Mouse (Mus musculus) T-helper 17 cell (primary cell): ENCODE measurements around the gene Mpp3.

ENCODE experiments used
- in situ Hi-C, 2 experiments: fragments of 300-600 bp; cut with MboI, MseI; formaldehyde crosslinking; loops; 1 replicate in 1 of 2; 2 replicates in 1 of 2; pipeline ENCODE4 v1.15.1; 2025; ENCODE audit warnings: high pct_unique_total_duplicates in 2 of 2

The Mpp3 gene

DNA sequence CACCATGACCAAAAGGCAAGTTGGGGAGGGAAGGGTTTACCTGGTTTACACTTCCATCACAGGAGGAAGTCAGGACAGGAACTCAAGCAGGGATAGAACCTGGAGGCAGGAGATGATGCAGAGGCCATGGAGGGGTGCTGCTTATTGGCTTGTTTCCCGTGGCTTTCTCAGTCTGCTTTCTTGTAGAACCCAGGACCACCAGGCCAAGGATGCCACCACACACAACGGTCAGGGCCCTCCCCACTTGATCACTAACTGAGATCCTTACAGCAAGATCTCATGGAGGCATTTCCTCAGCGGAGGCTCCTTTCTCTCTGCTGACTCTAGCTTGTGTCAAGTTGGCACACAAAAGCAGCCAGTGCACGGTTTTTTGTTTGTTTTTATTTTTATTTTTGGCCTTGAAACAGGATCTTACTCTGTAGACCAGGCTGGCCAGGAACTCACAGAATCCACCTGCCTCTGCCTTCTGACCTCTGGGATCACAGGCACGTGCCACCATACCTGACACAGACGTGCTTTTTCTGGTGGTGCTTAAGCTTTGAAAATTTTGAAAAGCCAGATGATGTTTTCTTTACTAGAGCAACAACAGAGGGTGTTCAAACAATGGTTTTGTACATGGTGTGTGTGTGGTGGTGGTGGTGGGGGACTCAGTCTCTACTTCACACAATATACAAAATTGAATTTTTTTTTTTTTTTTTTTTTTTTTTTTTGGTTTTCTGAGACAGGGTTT, at the start of gene Mpp3:
Mpp3 (minus strand) TSS at position 375 of the 730 bp plus-strand sequence.
- in situ Hi-C loops, result loop anchor here in 1 of 2 experiments (10.0 kb wide), 1 partner anchor 833 kb away; no protein-coding TSS in a partner anchor

DNA sequence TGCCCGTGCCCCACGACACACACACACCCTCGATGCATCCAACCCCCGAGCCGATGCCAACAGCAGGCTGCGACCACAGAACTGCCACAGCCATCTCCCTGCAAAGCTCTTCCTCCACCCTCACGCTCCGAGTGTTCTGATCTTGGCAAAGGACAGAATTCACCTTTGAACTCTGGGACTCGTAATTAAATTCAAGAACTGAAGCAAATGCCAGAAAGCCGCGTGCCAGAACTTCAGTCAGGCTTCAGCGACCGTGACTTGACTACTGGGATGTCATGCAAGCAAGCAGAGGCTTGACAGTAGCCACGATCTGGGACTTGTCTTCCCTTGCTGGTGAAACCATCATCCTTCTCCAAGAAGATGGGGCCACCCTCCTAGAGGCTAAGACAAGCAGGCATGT, 45.5 kb upstream of the Mpp3 start:
- in situ Hi-C loops, result no loop called here

DNA sequence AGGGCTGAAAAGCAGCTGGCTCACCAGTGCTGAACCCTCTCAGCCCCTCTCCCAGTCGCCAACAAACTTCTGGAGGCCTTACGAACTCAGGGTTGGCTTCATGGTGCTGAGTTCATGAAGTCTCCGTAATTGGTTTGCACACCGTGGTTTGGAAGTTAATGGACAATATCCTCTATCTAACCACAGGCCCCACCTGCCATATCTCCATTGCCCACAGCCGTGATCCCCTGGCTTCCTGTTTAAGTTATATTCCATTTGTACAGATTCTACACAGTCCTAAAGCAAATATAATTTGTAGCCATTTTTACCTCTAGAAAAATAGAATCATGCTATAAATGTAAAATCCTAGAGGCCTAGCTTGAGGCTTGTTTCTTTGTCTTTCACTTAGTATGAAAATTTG, 44.5 kb upstream of the Mpp3 start:
- in situ Hi-C loops, result no loop called here

DNA sequence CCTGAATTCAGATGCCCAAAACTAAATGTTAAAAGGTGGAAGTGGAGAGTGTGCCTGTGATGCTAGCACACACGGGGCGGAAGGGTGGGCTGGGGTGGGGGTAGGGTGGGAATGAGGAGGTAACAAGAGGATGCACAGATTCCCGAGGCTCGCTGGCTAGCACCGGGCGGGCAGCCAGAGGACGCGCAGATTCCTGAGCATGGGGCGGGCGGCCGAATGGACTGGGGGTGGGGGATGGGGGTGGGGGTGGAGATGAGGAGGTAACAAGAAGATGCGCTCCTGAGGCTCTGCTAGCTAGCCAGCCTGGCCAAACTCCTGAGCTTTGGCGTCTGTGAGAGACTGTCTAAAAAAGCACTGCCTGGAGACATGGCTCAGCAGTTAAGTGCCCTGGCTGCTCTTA, 42.2 kb upstream of the Mpp3 start:
- in situ Hi-C loops, result no loop called here

DNA sequence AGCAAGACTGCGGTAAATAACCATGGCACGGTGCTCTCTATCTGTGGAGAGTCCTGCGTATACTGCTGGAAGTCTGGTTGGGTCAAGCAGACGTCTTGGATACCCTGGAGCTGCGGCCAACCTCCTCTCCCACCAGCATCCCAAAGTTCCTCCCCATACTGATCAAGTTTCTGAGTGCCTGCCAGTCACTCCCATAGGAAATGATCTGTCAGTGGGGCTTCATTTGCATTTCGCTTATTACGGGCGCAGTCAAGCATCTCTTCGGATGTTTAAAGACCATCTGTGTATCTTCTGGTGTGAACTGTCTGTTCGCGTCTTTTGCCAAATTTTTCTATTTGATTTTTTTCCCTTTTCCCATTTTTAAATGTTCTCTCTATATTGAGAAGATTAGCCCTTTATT, 41.4 kb upstream of the Mpp3 start:
- in situ Hi-C loops, result loop anchor here (5.0 kb wide), 2 partner anchors 68 to 78 kb away; partner anchors contain the start of gene Nags (in 1 of the 2)

GRCm38 (mm10) chr11:102068969-102069368, 40.7 kb upstream of the Mpp3 start:
- in situ Hi-C loops, result loop anchor here (5.0 kb wide), 2 partner anchors 68 to 78 kb away; partner anchors contain the start of gene Nags (in 1 of the 2)

DNA sequence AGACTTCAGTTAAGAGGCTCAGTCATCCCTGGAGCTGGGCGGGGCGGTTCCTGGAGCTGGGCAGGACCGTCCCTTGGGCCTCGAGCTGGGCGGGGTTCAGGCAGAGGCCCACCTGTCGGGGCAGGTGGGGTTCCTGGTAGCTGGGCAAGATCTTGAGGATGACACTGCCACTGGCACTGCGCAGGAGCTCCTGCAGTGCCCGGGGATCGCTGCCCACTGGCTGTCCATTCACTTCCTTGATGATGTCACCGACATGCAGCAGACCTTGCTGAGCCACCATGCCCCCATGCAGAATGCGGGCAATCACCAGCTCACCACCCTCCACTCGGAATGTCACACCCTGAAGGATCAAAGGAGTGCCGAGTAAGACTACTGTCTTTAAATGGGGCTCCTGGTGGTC, 34.8 kb upstream of the Mpp3 start:
- in situ Hi-C loops, result no loop called here

DNA sequence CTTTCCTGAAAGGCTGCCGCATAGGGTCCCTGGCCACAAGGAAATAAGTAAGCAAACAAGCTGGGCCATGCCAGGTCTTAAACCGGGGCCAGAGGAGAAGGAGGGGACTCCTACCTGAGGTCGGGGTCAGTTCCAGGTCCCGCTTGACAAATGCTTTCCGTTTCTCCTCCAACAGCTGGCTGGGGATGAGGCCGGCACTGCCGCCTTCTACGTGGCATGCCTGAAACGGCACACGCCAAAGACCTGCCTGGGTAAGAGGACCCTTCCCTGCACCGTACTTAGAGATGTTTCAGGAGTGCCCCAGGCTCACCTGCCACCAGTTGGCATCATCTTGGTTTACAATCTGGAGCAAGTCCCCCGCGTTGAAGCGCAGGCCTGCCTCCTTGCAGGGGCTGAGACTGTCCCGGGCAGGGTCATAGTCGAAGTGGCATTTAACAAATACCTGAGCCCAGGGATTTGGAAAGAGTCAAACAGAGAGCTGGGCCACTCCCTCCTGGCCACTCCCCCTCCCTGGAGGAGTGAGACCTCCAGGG, 33.7 kb upstream of the Mpp3 start:
- in situ Hi-C loops, result no loop called here

- in situ Hi-C loops, result no loop called here
Measured at GRCm38 (mm10) chr11:102061236-102061940, 33.1 kb upstream of the Mpp3 start.

GRCm38 (mm10) chr11:102053847-102054246, 25.6 kb upstream of the Mpp3 start:
- in situ Hi-C loops, result no loop called here

GRCm38 (mm10) chr11:102053183-102053582, 24.9 kb upstream of the Mpp3 start:
- in situ Hi-C loops, result no loop called here

DNA sequence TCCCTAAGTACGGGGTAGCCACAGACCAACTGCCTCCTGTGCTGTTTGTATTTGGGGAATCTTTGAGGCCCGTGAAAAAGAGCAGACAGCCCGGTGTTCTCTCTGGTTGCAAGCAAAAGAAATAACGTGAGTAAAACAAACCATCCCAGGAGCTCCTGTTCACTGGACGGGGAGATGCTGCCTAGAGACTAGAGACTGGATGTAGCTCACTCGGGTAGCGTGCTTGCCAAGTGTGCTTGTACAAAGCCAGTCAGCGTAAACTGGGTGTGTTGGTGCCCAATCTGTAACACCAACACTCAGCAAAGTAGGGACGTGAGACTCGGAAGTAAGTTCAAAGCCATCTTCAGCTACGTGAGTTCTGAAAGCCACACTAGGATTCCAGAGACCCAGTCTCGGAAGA, 24.4 kb upstream of the Mpp3 start:
- in situ Hi-C loops, result no loop called here

DNA sequence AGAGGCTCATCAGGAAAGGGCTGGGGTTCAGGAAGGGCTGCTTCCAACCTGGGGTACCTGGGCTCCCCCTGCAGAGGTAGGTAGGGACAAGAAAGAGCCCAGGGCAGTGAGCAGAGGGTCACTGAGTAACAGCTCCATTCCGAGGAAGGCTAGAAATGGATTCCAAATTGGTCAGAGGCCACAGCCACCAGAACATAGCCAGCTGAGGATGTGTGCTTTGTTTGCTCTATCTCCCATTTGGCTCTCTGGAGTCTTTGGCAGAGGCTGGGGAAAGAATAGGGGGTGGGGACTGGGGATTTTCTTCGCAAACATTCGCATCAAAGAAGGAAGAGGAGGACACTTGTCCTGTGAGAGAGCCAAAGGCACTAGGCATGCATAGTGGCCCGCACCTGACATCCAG, 23.7 kb upstream of the Mpp3 start:
- in situ Hi-C loops, result no loop called here

DNA sequence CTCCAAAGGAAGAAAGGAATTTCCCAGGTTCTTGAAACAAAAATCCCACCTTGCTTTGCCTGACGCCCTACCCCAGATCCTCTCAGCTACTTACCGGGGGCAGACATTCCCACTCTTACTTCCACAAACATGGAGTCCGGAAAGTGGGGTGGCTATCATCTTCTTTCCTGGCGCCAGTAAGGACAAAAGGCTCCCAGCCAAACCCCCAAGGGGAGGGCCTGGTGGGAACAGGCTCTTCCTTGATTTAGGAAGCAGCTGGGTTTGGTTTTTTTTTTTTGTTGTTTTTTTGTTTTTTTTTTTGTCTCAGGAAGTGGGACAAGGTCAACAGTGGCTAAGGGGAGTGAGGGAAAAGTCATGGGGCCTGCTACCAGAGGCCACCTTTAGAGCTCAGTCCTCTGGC, 23.3 kb upstream of the Mpp3 start:
- in situ Hi-C loops, result no loop called here

DNA sequence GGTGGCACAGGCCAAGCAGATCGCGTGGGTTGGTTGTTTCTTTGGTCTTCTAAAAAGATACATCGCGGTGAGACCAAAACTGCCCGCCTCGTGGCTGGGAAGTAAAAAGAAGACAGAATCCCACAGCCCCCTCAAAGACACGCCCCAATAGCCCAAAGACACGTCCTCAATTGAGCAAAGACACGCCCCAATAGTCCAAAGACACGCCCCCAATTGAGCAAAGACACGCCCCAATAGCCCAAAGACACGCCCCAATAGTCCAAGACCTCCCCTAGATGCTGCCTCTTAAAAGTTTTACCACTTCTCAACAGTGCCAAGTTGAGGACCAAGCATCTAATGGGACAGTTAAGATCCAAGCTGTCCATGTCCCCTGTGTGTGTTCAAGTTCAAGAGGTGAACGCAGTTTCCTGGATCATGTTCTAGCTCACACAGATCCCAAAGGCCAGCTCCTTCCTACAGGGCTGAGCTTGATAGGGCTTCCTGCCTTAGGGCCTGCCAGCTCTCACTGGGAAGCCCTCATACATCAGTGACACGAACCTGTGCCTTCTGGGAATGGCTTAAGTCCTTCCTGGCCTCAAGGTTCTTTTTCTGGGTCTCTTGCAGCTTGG, 21.7 kb upstream of the Mpp3 start:
- in situ Hi-C loops, result no loop called here

- in situ Hi-C loops, result no loop called here
Measured at GRCm38 (mm10) chr11:102046607-102047006, 18.3 kb upstream of the Mpp3 start.

- in situ Hi-C loops, result no loop called here
Measured at GRCm38 (mm10) chr11:102044691-102045212, 16.5 kb upstream of the Mpp3 start.

- in situ Hi-C loops, result no loop called here
Measured at GRCm38 (mm10) chr11:102043381-102043780, 15.1 kb upstream of the Mpp3 start.

GRCm38 (mm10) chr11:102042971-102043370, 14.7 kb upstream of the Mpp3 start:
- in situ Hi-C loops, result no loop called here

GRCm38 (mm10) chr11:102041350-102041949, 13.2 kb upstream of the Mpp3 start, which contains the start of gene Cd300lg:
Gene Cd300lg (plus strand): TSS chr11:102041509.
- in situ Hi-C loops, result no loop called here

DNA sequence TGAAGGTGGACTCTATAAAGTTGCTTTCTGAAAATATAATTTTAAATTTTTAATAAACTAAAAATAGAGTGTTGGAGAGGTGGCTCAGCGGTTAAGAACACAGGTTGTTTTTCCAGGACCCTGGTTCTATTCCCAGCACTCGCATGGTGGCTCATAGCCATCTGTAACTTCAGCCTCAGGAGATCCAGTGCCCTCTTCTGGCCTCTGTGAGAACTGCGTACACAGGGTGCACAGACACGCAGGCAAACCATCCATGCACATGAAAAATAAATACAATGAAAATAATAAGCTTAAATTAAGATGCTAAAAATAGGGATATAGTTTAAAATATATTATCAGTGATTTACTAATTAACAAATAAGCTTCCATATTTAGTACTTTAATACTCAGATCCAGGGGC, 12.4 kb upstream of the Mpp3 start:
- in situ Hi-C loops, result no loop called here

DNA sequence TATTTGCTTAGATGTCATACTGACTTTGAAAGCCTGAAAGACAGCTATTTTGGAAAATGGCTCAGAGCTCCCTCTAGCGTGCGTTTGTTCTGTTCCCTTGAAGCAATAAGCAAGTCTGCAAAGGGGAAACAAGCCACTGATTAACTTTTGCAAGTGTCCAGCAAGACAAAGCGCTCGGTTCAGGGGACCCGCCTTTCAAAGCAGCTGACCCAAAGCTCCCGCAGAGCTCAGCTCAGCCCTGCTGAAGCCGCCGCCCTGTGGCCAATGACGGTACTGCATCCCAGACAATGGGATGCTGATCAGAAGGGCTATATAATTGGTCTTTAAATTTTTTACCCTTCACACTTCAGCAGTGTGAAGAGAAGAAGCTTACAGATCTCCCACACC, 11.9 kb upstream of the Mpp3 start:
- in situ Hi-C loops, result no loop called here
